Comparison of ENCODE assay signal across 8 mouse cellular contexts in genomic region chr17:31563632-31564014, GRCm38 (mm10). TPM values are rescaled to one million over a fixed set of nuclear protein-coding genes. Genes with fewer than 3 reads are reported as not detected.
DNase-seq lines count a peak whose midpoint lies in the region; ATAC-seq and TF ChIP-seq lines count a peak whose summit lies in the region.

No protein-coding gene starts in this region.

- intact Hi-C loops in gastrocnemius, adult 2 months (cut with DNase I) = loop anchor here (2.0 kb wide), 2 partner anchors 43 to 51 kb away; partner anchors contain the start of gene Ndufv3

- H3K4me2 ChIP-seq in forebrain, postnatal 0 days (ENCODE audit: low read depth) = peak overlapping the region; percentile 51
- peak overlapping the region; percentile 76 for H3K4me2 ChIP-seq in liver, embryonic 11.5 days
- H3K4me2 ChIP-seq in neural tube, embryonic 11.5 days (ENCODE audit: low read depth) = peak overlapping the region; percentile 52

- TF ChIP-seq CTCF in gastrocnemius, adult 2 months (IDR thresholded peaks at IDR 0.05) = no peak
- TF ChIP-seq CTCF in forebrain, postnatal 0 days (IDR thresholded peaks at IDR 0.05; ENCODE audit: low read depth) = no peak

- H3K9ac ChIP-seq in forebrain, postnatal 0 days = peak overlapping the region; percentile 53
- H3K9ac ChIP-seq in liver, embryonic 11.5 days (ENCODE audit: low read depth, low read length) = peak overlapping the region; percentile 67
- H3K9ac ChIP-seq in neural tube, embryonic 11.5 days (ENCODE audit: low read length) = peak overlapping the region; percentile 76

- no peak for ATAC-seq in forebrain, postnatal 0 days
- no peak for ATAC-seq in liver, embryonic 11.5 days (replicated peaks; ENCODE audit: low FRiP score)
- no peak for ATAC-seq in neural tube, embryonic 11.5 days (ENCODE audit: insufficient read depth, low FRiP score, low TSS enrichment)

- WGBS in forebrain, postnatal 0 days = 15% methylated on average over 12 of the region's 12 CpGs
- 18% methylated on average over 12 of the region's 12 CpGs for WGBS in liver, embryonic 11.5 days
- 23% methylated on average over 12 of the region's 12 CpGs for WGBS in neural tube, embryonic 11.5 days

- H3K9me3 ChIP-seq in forebrain, postnatal 0 days (ENCODE audit: low read length) = no peaks in the 10 kb centered on the region
- H3K9me3 ChIP-seq in liver, embryonic 11.5 days (ENCODE audit: control insufficient read depth, low read length) = no peaks in the 10 kb centered on the region
- no peaks in the 10 kb centered on the region for H3K9me3 ChIP-seq in neural tube, embryonic 11.5 days (ENCODE audit: control insufficient read depth, low read length)

- peak; percentile 44 for DNase-seq in gastrocnemius, adult 2 months
- no peak for DNase-seq in gastrocnemius, adult 18-20 months (ENCODE audit: low spot score)
- DNase-seq in cerebellum, adult 18-20 months = peak; percentile 44 to 65
- DNase-seq in forebrain, postnatal 0 days = no peak
- DNase-seq in kidney, adult 11 months = peak; percentile 51
- DNase-seq in liver, embryonic 11.5 days (ENCODE audit: low spot score) = peak; percentile 64
- DNase-seq in neural tube, embryonic 11.5 days (ENCODE audit: low spot score) = no peak
- DNase-seq in thymus, postnatal 14 days = peak; percentile 64

- H3K27me3 ChIP-seq in forebrain, postnatal 0 days (ENCODE audit: insufficient read depth, low read length) = no peaks in the 10 kb centered on the region
- H3K27me3 ChIP-seq in liver, embryonic 11.5 days (replicated peaks; ENCODE audit: control insufficient read depth, insufficient read depth, low read length) = no peaks in the 10 kb centered on the region
- no peaks in the 10 kb centered on the region for H3K27me3 ChIP-seq in neural tube, embryonic 11.5 days (ENCODE audit: control insufficient read depth, insufficient read depth, low read length)

- H3K4me1 ChIP-seq in forebrain, postnatal 0 days (ENCODE audit: insufficient read depth) = peaks cover 34% of the 10 kb centered on the region
- peaks cover 23% of the 10 kb centered on the region for H3K4me1 ChIP-seq in liver, embryonic 11.5 days (replicated peaks; ENCODE audit: control insufficient read depth, insufficient read depth, low read length)
- peaks cover 25% of the 10 kb centered on the region for H3K4me1 ChIP-seq in neural tube, embryonic 11.5 days (ENCODE audit: control insufficient read depth, insufficient read depth, low read length)

- H3K27ac ChIP-seq in gastrocnemius, adult 2 months = peak overlapping the region; percentile 99
- peak overlapping the region; percentile 94 for H3K27ac ChIP-seq in forebrain, postnatal 0 days (ENCODE audit: low read depth, low read length)
- peak overlapping the region; percentile 81 for H3K27ac ChIP-seq in liver, embryonic 11.5 days (ENCODE audit: low read depth, low read length)
- peak overlapping the region; percentile 85 for H3K27ac ChIP-seq in neural tube, embryonic 11.5 days (ENCODE audit: low read depth, low read length)

- no peaks in the 10 kb centered on the region for H3K36me3 ChIP-seq in forebrain, postnatal 0 days (ENCODE audit: insufficient read depth)
- no peaks in the 10 kb centered on the region for H3K36me3 ChIP-seq in liver, embryonic 11.5 days (ENCODE audit: control insufficient read depth, insufficient read depth, low read length)
- no peaks in the 10 kb centered on the region for H3K36me3 ChIP-seq in neural tube, embryonic 11.5 days (ENCODE audit: control insufficient read depth, insufficient read depth, low read length)

- peak overlapping the region; percentile 86 for H3K4me3 ChIP-seq in gastrocnemius, adult 2 months
- peak overlapping the region; percentile 40 for H3K4me3 ChIP-seq in forebrain, postnatal 0 days (ENCODE audit: low read depth, low read length)
- peak overlapping the region; percentile 44 for H3K4me3 ChIP-seq in liver, embryonic 11.5 days (ENCODE audit: low read depth, low read length)
- peak overlapping the region; percentile 84 for H3K4me3 ChIP-seq in neural tube, embryonic 11.5 days (ENCODE audit: low read depth, low read length)

RNA-seq across cellular contexts. Expression of gene Pknox1, which starts 0.9 kb away (rescaled TPM):
- 1 to 10 TPM; 7.0 to 7.1 TPM for total RNA-seq in gastrocnemius, adult 2 months (2021)
- 10 to 100 TPM in 1 of 2 experiments, 1 to 10 TPM in 1; 5.8 to 11.4 TPM for total RNA-seq in gastrocnemius, adult 18-20 months (2021)
- 26.1 and 30.6 TPM in 2 replicates for total RNA-seq in forebrain, postnatal 0 days (2014; rRNA removed)
- polyA plus RNA-seq in forebrain, postnatal 0 days (2015; fragmentation: Nextera tagmentation; extraction: Ambion mirVana) = 16.7 and 18.5 TPM in 2 replicates
- polyA plus RNA-seq in liver, embryonic 11.5 days (2014; fragmentation: Nextera tagmentation; extraction: Ambion mirVana) = 25.4 and 25.8 TPM in 2 replicates
- polyA plus RNA-seq in neural tube, embryonic 11.5 days (2014; fragmentation: Nextera tagmentation; extraction: Ambion mirVana) = 46.4 and 52.4 TPM in 2 replicates

RNA-seq across cellular contexts. Expression of gene Ndufv3, which starts 43.7 kb away (rescaled TPM):
- total RNA-seq in gastrocnemius, adult 2 months (2021) = 100 to 1,000 TPM; 451 to 524 TPM
- 100 to 1,000 TPM; 469 to 480 TPM for total RNA-seq in gastrocnemius, adult 18-20 months (2021)
- 337 and 459 TPM in 2 replicates for total RNA-seq in forebrain, postnatal 0 days (2014; rRNA removed)
- polyA plus RNA-seq in forebrain, postnatal 0 days (2015; fragmentation: Nextera tagmentation; extraction: Ambion mirVana) = 500 and 583 TPM in 2 replicates
- polyA plus RNA-seq in liver, embryonic 11.5 days (2014; fragmentation: Nextera tagmentation; extraction: Ambion mirVana) = 331 and 352 TPM in 2 replicates
- 250 and 260 TPM in 2 replicates for polyA plus RNA-seq in neural tube, embryonic 11.5 days (2014; fragmentation: Nextera tagmentation; extraction: Ambion mirVana)

RNA-seq across cellular contexts. Expression of gene Wdr4, which starts 43.8 kb away (rescaled TPM):
- 1 to 10 TPM; 4.3 to 7.7 TPM for total RNA-seq in gastrocnemius, adult 2 months (2021)
- total RNA-seq in gastrocnemius, adult 18-20 months (2021) = 1 to 10 TPM; 4.6 to 7.5 TPM
- total RNA-seq in forebrain, postnatal 0 days (2014; rRNA removed) = 54.4 and 55.7 TPM in 2 replicates
- polyA plus RNA-seq in forebrain, postnatal 0 days (2015; fragmentation: Nextera tagmentation; extraction: Ambion mirVana) = 28.7 and 31.7 TPM in 2 replicates
- 65.1 and 70.4 TPM in 2 replicates for polyA plus RNA-seq in liver, embryonic 11.5 days (2014; fragmentation: Nextera tagmentation; extraction: Ambion mirVana)
- polyA plus RNA-seq in neural tube, embryonic 11.5 days (2014; fragmentation: Nextera tagmentation; extraction: Ambion mirVana) = 40.1 and 42.5 TPM in 2 replicates

Comparison
In these comparisons a context has a peak if more than half of its experiments do, and no peak if none do; other contexts are left out.
1. DNase-seq: peak in gastrocnemius, adult 2 months (single experiment), cerebellum, adult 18-20 months (2 of 2), kidney, adult 11 months (single experiment), liver, embryonic 11.5 days (single experiment) and thymus, postnatal 14 days (single experiment); none in gastrocnemius, adult 18-20 months (single experiment), forebrain, postnatal 0 days (single experiment) and neural tube, embryonic 11.5 days (single experiment).
2. Peak in every context shown above with its lines, with median percentiles within 50 percentile points of each other: H3K27ac ChIP-seq, H3K4me3 ChIP-seq, H3K4me2 ChIP-seq and H3K9ac ChIP-seq.